Mouse (Mus musculus) megakaryocyte progenitor cell, adult 5-6 weeks (primary cell): ENCODE measurements at regions not wholly inside any gene's neighbourhood (a gene's known extent, or its start where the extent isn't known, plus 50 kb on each side); places are given as distances from the start of the nearest gene placed in this dataset.

ENCODE experiments used
- ATAC-seq: replicated peaks from 2 replicates; pipeline ENCODE4 v1.8.0; 2016; ENCODE audit warnings: mild to moderate bottlenecking, moderate TSS enrichment, inconsistent platforms; ENCODE audit not compliant: poor library complexity

GRCm38 (mm10) chr1:154116188-154116710 is 84.7 kb upstream of the Zfp648 start:
- ATAC-seq, result no peak

GRCm38 (mm10) chr1:154117346-154117687 is 83.7 kb upstream of the Zfp648 start:
- no peak for ATAC-seq

- peak; percentile 84 for ATAC-seq
Observed at GRCm38 (mm10) chr1:154117688-154118373, 83.2 kb upstream of the Zfp648 start.

- peak; percentile 76 for ATAC-seq
Observed at GRCm38 (mm10) chr1:154118374-154119004, 82.5 kb upstream of the Zfp648 start.

GRCm38 (mm10) chr1:154119611-154120010 is 81.4 kb upstream of the Zfp648 start:
- no peak for ATAC-seq

- ATAC-seq, result no peak
Observed at GRCm38 (mm10) chr1:154120693-154121092, 80.3 kb upstream of the Zfp648 start.

- no peak for ATAC-seq
Observed at GRCm38 (mm10) chr1:154124981-154125380, 76.0 kb upstream of the Zfp648 start.

GRCm38 (mm10) chr1:154126487-154126886 is 74.5 kb upstream of the Zfp648 start:
- ATAC-seq, result no peak

- ATAC-seq, result no peak
Observed at GRCm38 (mm10) chr1:154139488-154139887, 61.5 kb upstream of the Zfp648 start.

GRCm38 (mm10) chr1:154143691-154144090 is 57.3 kb upstream of the Zfp648 start:
- no peak for ATAC-seq

- no peak for ATAC-seq
Observed at GRCm38 (mm10) chr1:154147001-154147571, 53.9 kb upstream of the Zfp648 start.

GRCm38 (mm10) chr1:154148948-154149347 is 52.0 kb upstream of the Zfp648 start:
- no peak for ATAC-seq

GRCm38 (mm10) chr1:154149431-154150143 is 51.4 kb upstream of the Zfp648 start:
- no peak for ATAC-seq

GRCm38 (mm10) chr1:154150167-154150851 is 50.7 kb upstream of the Zfp648 start:
- ATAC-seq, result no peak
